Mouse (Mus musculus): ENCODE results near the gene Tcp11l2.

The Tcp11l2 gene

DNA sequence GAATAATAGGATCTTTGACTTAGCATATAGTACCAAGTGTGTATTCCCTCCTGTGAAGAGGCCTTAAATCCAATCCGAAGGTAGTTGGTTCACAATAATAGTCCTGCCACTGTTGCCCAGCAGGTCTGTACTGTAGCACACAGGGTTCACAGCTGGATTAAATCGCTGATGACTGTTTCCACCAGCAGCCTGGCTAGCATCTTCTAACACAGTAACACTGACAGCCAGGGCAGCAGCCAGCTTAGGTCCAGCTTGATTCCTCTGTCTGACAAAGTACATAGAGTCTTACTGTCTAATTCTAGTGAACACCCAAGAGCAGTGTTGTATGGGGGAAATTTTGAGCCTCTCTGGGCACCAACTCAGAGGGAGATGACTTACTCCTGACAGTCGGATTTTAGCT is 16.3 kb downstream of the Tcp11l2 start:
- no peak for DNase-seq (ENCODE audit: extremely low read depth, insufficient read length, low spot score)

DNA sequence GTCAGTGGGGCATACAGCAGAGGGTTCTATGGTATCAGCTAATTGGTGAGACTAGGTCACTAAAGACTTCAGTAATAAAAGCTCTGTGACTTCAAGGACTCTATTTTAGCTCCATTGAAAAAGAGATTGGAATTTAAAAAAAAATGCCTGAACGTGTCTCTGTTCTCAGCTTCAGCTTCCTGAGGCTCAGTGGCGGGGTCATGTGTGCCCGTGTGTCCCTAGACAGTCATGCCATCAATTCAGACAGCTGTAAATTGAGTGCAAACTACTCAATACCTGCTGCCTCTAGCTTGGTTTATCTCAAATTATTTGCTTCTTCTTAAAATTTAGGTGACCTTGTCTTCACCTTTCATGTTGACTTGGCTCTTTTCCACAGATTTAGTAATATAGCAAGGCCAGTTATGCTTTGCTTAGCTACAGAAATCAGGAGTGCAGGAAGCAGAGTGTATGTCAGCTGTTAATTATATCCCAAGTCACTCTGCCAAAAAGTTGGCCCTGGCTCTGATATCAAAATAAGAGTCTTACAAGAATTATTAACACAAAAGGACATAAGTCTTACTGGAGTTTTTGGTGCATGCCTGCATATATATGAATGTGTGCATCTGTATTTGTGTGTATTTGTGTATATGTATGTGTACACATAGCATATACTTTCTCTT is 20.8 kb downstream of the Tcp11l2 start:
- DNase-seq (ENCODE audit: extremely low read depth, insufficient read length, low spot score) = no peak

DNA sequence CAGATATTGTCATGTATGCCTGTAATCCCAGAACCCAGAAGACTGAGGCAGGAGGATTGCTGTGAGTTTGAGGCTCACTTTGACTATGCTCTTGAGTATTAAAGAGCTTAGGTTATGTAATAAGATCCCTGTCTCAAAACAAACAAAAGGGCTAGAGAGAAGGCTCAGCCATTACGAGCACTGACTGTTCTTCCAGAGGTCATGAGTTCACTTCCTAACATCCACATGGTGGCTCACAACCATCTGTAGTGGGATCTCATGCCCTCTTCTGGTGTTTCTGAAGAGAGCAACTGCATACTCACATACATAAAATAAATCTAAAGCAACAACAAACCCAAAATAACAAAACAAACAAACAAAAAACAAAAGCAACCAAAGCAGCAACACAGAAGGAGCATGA is 21.7 kb downstream of the Tcp11l2 start:
- DNase-seq (ENCODE audit: extremely low read depth, insufficient read length, low spot score) = no peak

DNA sequence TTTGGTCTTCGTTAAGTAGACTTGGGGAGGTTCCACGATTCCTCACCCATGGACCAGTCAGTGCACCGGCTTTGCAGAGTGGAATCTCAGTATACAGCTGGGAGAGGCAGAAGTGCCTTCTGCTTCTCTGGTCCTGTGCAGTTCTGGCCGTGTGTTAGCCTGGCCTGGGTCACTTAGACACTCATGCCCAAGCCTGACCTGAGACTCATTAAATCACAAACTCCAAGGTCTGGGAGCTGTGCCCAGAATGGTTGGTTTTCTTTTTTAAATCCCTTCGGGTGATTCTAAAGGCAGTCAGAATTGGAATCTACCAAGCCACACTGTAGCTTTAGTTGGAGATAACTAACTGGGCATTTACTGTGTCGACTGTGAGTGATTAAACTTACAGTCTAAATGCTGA is 23.7 kb downstream of the Tcp11l2 start:
- DNase-seq (ENCODE audit: extremely low read depth, insufficient read length, low spot score) = no peak

DNA sequence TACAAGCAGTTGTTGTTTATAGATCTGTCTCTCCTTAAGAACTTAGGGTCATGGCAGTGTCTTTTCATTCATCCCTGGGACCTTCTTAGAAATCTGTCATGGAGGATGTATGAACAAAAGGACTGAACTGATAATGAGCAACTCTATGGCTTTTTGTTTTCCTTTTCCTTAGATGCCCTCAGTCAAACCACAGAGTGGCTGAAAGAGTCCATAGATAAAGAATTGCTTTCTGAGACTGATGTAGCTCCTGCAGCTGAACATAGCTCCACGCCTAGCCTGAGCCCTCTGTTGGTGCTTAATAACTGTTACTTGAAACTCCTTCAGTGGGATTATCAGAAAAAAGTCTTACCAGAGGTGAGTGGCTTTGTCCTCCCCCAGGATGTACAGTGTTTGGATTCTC is 27.9 kb downstream of the Tcp11l2 start:
- no peak for DNase-seq (ENCODE audit: extremely low read depth, insufficient read length, low spot score)

DNA sequence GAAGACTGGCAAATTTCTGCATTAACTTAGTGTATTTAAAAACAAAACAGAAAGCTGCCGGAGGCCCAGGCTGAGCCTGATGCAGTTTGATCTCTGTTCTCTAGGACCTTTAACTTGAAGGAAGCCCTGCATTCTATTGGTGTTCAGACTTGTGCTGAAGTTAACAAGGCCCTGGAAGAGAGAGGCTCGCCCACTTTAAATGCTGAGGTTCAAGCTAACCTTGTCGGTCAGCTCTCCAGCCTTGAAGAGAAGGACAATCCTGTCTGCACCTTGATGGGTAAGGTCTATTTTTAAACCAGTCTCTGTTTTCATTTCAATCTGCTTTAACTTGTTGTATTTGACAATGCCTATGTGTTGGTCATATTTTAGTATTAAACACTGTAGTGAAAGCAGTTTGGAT is 31.9 kb downstream of the Tcp11l2 start:
- DNase-seq (ENCODE audit: extremely low read depth, insufficient read length, low spot score) = no peak

DNA sequence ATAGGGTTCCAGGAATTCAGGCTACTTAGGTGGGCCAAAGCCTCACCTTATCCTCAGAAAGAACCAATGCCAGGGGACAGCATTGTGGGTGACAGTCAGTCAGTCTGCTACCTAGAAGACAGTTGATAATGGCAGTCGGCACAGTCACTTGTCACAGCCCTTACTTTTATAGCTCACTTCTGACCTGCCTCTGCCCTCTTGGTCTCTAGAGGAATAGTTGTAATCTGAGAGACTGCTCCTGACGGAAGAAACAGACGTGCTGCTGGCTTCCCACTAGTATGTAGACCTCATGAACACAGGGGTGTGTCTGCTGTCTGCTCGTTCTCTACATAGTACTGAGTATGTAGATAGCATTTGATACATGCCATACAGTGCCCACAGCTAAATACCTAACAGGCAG is 33.9 kb downstream of the Tcp11l2 start:
- DNase-seq (ENCODE audit: extremely low read depth, insufficient read length, low spot score) = no peak

DNA sequence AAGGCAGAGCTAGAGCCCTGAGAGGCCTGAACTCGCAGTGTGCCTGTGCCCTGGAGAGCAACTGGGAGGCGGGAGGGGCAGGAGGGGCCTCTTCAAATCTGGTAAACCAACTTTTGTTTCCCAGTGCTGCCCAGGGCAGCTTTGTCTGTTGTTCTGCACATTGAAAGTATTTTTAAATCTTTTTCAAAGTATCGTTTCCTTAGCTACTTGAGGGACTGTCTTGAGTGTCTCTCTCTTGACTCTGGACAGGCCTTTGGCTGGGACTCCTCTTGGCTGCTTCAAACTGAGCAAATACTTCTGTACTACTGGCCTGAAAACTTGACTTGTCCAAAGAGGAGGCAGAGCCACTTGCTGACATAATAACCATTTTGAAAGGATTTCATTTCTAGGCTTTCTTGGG is 34.4 kb downstream of the Tcp11l2 start:
- no peak for DNase-seq (ENCODE audit: extremely low read depth, insufficient read length, low spot score)

DNA sequence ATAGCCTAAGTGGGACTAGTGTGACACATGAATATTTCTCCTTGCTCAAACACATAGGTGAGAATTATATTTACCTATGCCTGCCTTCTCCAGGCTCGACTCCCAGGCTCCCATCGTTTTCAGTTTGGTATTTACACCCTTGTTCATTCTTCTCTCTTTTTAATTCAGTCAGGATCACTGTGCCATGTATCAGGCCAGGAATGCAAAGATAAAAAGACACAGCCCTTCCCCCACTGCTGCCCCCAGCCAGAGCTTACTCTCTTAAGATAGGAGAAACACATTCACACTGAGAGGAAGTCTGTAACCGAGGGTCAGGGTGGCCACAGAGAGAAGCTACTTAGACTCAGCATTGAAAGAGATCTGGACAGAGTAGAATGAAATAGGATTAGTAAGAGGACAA is 35.2 kb downstream of the Tcp11l2 start:
- no peak for DNase-seq (ENCODE audit: extremely low read depth, insufficient read length, low spot score)

DNA sequence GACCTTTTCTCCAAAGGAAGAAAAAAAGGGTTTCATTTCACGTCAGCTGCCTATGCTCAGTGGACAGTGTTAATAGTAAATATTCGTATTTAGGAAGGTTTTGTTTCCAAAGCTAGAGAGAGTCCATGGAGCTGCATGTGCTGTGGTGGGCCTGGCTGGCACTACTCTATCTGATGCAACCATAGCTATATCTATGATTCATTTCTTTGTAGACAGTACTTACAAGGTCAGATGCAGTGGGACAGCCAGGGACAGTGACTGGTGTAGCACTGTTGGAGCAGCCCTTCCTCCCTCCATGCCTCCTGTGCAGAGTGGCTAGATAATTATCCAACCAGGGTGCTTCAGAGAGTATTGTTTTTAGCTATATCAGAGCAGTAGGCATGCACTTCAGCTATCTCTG is 35.9 kb downstream of the Tcp11l2 start:
- no peak for DNase-seq (ENCODE audit: extremely low read depth, insufficient read length, low spot score)

DNA sequence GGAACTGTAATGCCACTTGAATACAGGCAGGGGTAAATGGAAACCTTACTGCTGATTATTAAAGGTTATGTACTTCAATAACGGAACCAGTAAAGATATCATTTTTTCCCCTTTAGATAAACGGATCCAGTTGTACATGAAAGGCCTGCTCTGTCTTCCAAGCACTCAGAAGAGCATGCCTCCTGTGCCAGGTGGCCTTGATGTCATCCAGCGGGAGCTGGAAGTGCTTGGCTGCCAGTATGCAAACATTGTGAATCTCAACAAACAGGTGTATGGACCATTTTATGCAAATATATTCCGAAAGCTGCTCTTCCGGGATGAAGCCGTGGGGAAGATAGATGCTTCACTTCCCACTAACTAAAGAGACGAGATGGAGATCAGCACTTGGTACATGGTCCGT is 36.9 kb downstream of the Tcp11l2 start:
- no peak for DNase-seq (ENCODE audit: extremely low read depth, insufficient read length, low spot score)

DNA sequence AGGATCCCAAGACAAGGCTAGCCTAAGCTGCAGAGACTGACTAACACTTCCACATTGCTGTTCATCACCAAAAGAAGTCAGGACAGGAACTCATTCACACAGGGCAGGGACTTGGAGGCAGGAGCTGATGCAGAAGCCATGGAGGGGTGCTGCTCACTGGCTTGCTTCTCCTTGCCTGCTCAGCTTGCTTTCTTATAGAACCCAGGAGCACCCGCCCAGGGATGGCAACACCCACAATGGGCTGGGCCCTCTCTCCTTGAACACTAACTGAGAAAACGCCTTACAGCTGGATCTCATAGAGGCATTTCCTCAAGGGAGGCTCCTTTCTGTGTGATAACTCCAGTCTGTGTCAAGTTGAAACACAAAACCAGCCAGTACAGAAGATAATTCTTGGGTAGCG is 38.6 kb downstream of the Tcp11l2 start:
- DNase-seq (ENCODE audit: extremely low read depth, insufficient read length, low spot score) = no peak

DNA sequence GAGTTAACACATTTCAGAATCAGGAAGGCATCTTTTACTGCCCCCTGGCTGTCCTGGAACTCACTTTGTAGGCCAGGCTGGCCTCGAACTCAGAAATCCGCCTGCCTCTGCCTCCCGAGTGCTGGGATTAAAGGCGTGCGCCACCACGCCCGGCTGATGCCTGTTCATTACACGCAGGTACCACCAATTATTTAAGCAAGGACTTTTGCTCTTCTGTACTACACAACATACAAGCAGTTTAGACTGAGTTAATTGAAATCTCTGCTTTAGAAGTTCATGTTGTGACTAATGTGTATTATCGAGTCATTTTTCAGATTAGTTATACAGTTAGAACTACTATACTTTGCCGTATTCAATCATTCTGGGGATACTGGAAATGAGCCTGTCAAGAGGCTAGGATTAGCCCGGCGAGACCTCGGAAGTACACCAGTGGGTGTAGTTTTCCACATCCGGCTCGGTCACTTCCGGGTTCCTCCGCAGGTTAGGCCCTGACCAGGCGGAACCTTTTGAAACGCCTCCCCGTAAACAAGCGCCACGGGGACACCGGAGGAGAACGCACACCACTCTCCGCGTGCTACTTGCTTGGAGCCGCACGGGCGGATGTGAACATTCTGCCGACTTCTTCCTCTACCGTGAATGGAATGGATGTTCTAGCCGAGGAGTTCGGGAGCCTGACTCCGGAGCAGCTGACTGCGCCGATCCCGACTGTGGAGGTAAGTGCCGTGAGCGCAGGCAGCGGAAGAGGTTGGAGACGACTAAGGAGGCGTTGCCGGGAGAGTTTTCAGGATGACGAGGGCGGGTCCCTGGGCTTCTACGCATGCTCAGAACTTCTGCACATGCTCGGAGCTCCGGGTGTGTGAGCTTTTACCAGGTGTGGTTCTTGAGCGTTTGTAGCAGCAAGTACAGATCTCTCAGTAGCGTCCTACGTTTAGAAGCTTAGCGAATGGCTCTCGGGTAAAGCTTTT is 45.7 kb downstream of the Tcp11l2 start, which contains the start of gene Polr3b:
Gene Polr3b, plus strand, starts transcription at position 467 of the 965 bp plus-strand sequence.
- DNase-seq (ENCODE audit: extremely low read depth, insufficient read length, low spot score) = peak; percentile 95

DNA sequence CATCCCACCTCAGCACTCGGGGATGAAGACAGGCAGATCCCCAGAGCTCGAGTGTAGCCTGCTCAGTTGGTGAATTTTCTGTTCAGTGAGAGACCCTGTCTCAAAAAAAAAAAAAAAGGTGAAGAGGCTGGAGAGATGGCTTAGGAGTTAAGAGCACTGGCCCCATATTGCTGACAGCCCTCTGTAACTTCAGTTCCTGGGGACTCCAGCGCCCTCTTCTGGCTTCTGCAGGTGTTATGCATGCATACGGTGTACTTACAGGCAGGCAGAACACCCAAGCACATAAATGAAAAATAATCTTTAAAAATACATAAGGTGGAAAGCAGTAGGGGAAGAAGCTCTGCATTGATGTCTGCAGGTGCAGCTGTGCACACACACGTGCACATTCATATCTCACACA is 54.8 kb downstream of the Tcp11l2 start:
- no peak for DNase-seq (ENCODE audit: extremely low read depth, insufficient read length, low spot score)

DNA sequence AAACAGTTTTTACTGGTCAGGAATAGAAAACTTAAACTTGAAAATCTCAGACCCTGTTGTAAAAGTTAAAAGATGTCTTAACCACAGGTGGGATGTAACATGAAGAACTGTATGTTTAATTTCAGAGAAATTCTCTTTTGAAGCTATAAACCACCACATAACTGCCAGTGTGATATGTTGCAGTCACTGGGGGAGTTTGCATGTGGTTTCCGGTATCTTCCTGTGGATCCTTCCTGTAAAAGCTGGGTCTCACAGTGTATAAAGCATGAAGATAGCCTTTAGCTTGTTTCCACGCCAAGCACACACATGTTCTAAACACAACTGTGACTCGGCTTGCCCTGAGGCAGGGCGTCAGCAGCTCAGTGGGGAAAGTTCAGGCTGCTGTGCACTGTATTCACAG is 55.6 kb downstream of the Tcp11l2 start:
- DNase-seq (ENCODE audit: extremely low read depth, insufficient read length, low spot score) = no peak

DNA sequence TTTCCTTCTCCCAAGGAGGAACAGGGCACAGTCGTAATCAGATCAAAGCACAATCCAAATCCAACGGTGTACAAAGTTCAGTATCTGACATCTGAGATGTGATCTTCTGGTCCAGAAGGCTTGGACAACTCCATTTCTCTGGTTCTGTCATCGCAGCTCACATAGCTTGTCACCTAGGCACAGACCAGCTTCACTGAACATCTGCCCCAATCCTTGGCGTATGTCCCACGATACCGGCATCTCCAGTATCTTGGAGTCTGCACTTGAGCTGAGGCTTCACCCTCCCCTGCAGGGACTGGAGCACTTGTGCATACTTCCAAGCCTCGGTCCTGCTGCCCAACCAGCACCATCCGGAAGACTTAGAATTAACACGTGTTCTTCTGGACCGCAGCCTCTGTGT is 60.2 kb downstream of the Tcp11l2 start:
- DNase-seq (ENCODE audit: extremely low read depth, insufficient read length, low spot score) = no peak

DNA sequence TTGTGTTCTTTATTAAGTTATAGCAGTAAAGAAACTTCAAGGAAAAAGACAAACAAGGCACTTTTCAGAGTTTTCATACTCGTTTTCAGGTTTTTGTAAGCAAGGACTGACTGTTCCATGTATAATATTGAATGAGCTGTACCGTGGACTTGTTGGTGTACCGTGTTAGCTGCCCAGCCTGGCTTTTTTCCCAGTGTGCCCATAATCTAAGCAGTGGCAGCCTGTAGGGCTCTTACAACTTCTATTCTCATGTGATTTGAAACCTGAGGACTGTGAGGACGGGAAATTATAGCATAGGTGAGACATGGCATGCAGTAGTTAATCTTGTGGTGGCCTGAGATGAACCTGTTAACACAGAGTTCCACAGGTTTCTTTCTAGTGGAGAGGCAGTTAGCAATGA is 62.0 kb downstream of the Tcp11l2 start:
- no peak for DNase-seq (ENCODE audit: extremely low read depth, insufficient read length, low spot score)

DNA sequence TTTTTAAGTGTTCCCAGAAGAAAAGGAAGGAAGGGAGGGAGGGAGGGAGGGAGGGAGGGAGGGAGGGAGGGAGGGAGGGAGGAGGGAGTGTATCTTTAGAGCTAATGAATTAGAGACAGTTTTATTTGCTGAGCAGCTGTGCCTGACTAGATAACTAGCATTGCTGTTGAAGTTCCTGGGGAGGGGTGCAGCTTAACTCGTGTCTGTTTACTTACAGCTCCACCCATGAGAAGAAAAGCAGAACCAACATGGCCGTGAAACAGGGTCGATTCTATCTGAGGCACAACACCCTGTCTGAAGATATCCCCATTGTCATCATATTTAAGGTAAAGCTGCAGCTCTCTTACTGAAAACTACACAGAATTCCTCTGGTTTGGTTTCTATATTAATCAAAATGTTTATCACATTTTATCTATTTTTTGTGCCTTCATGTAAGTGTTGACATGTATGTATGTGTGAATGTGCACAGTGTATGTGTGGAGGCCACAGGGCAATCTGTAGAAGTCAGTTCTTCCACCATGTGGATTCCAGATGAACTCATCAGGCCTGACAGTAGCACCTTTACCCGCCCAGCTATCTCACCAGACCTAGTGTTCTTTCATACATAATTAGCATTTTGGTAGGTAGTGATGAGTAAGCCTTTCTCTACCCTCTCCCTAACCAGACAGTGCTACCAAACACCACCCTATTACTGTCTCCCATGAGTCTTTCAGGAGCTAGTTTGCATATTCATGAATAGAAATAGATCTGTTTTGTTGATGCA is 63.3 kb downstream of the Tcp11l2 start:
- DNase-seq (ENCODE audit: extremely low read depth, insufficient read length, low spot score) = no peak

DNA sequence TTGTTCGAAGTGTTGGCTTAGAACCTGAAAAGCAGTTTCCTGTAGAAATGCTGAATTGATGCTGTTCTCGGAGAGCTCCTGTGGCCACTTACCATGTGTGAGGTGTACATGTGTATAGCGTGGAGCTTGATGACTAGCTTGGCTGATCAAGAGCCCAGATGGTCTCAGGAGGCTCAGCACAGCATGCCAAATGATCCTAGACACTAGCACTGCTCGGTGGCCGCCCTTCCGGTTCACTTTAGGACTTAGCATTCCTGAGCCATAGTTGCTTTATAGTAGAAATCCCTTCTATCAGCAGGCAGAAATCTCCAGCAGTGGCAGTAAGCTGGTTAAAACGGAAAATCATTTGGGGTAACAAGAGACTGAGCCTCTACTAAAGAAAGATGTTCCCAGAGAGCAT is 64.4 kb downstream of the Tcp11l2 start:
- DNase-seq (ENCODE audit: extremely low read depth, insufficient read length, low spot score) = no peak

DNA sequence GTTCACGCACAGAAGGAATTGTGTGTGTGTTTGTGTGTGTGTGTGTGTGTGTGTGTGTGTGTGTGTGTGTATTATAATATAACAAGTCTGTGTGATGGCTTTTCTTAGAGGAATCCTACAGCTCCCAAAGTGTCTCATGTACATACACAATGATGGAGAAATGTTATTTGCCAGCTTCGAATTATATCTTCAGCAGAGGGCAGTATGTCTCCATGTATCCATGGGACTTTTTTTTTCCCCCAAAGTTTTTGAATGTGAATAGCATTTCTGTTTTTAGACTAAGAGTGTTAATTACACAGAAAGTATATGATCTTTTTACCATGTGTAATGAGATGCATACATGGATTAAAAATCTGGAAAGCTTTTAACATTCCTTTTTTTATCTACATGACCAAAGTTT is 65.2 kb downstream of the Tcp11l2 start:
- no peak for DNase-seq (ENCODE audit: extremely low read depth, insufficient read length, low spot score)

DNA sequence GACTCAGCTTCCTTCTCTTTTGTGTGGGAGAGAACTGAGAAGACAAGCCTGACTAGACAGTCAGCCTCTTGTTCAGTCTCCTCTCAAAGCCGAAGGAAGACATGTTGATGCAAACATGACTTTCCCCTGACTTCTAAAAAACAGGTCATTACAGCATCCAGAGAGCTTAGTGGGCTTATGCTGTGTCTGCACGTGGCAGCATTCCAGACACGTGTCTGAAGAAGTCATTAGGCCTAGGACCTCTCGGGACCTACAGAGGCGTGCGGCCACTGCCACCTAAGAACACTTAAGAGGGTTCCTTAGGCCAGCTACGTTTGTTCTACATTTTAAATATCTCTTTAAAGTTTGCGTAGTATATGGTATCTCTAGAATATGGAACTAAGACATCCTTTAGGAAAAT is 69.5 kb downstream of the Tcp11l2 start:
- no peak for DNase-seq (ENCODE audit: extremely low read depth, insufficient read length, low spot score)

Data from 3134 (cell line).